Mouse (Mus musculus): ENCODE measurements at regions not wholly inside any gene's neighbourhood (a gene's known extent, or its start where the extent isn't known, plus 50 kb on each side); places are given as distances from the start of the nearest gene placed in this dataset.
"Not testable (repeated sequence)": the region's sequence is repeated elsewhere in the genome, so short reads cannot be mapped to it uniquely, and the experiment has no call there.

- DNase-seq (ENCODE audit: low spot score), result no peak
These were observed 317.3 kb upstream of the Irx1 start for GRCm38 (mm10) chr13:72280871-72281270.

GRCm38 (mm10) chr13:72282764-72283163, 319.2 kb upstream of the Irx1 start:
- no peak for DNase-seq (ENCODE audit: low spot score)

GRCm38 (mm10) chr13:72283701-72284100, 320.2 kb upstream of the Irx1 start:
- DNase-seq (ENCODE audit: low spot score), result no peak

- no peak for DNase-seq (ENCODE audit: low spot score)
These were observed 322.8 kb upstream of the Irx1 start for GRCm38 (mm10) chr13:72286301-72286700.

- DNase-seq (ENCODE audit: low spot score), result no peak
These were observed 325.0 kb upstream of the Irx1 start for GRCm38 (mm10) chr13:72288381-72289092.

- no peak for DNase-seq (ENCODE audit: low spot score)
These were observed 325.6 kb upstream of the Irx1 start for GRCm38 (mm10) chr13:72289093-72289501.

GRCm38 (mm10) chr13:72292361-72292760, 328.8 kb upstream of the Irx1 start:
- DNase-seq (ENCODE audit: low spot score), result no peak

GRCm38 (mm10) chr13:72293059-72293694, 329.7 kb upstream of the Irx1 start:
- DNase-seq (ENCODE audit: low spot score), result no peak

- no peak for DNase-seq (ENCODE audit: low spot score)
These were observed 330.3 kb upstream of the Irx2 start for GRCm38 (mm10) chr13:72298264-72298870.

GRCm38 (mm10) chr13:72299660-72300059, 329.0 kb upstream of the Irx2 start:
- no peak for DNase-seq (ENCODE audit: low spot score)

GRCm38 (mm10) chr13:72301114-72301513, 327.5 kb upstream of the Irx2 start:
- no peak for DNase-seq (ENCODE audit: low spot score)

GRCm38 (mm10) chr13:72301841-72302240, 326.8 kb upstream of the Irx2 start:
- DNase-seq (ENCODE audit: low spot score), result no peak

GRCm38 (mm10) chr13:72302436-72303125, 326.0 kb upstream of the Irx2 start:
- no peak for DNase-seq (ENCODE audit: low spot score)

GRCm38 (mm10) chr13:72303126-72303760, 325.4 kb upstream of the Irx2 start:
- DNase-seq (ENCODE audit: low spot score), result no peak

GRCm38 (mm10) chr13:72324041-72324690, 304.5 kb upstream of the Irx2 start:
- DNase-seq (ENCODE audit: low spot score), result no peak

- not testable (repeated sequence) for DNase-seq (ENCODE audit: low spot score)
These were observed 302.4 kb upstream of the Irx2 start for GRCm38 (mm10) chr13:72326201-72326600.

- no peak for DNase-seq (ENCODE audit: low spot score)
These were observed 282.9 kb upstream of the Irx2 start for GRCm38 (mm10) chr13:72345647-72346133.

- no peak for DNase-seq (ENCODE audit: low spot score)
These were observed 282.2 kb upstream of the Irx2 start for GRCm38 (mm10) chr13:72346207-72346943.

- no peak for DNase-seq (ENCODE audit: low spot score)
These were observed 281.6 kb upstream of the Irx2 start for GRCm38 (mm10) chr13:72346944-72347586.

- DNase-seq (ENCODE audit: low spot score), result no peak
These were observed 275.9 kb upstream of the Irx2 start for GRCm38 (mm10) chr13:72352641-72353181.
